Mouse (Mus musculus) gastrocnemius, postnatal 10 days (tissue): ENCODE data around the gene Lrrc61. TPM values are rescaled to one million over a fixed set of nuclear protein-coding genes. Genes with fewer than 3 reads are reported as not detected.
A peak's percentile ranks its signal among the peaks of the same experiment; 100 is the strongest.

Source experiments
- DNase-seq: peaks from one replicate; pipeline ENCODE4 v3.0.0; 2021; ENCODE audit warnings: mixed read lengths
- total RNA-seq, 2 experiments: library from RNA; stranded (reverse); gene quantifications; 2 replicates each; pipeline ENCODE4 v1.2.3; 2021

The Lrrc61 gene
- total RNA-seq, 2 experiments from 2014 or later, result 11.9 to 14.1 TPM

- DNase-seq, result no peak
Measured at GRCm38 (mm10) chr6:48546858-48547257, 7.7 kb upstream of the Lrrc61 start.

- no peak for DNase-seq
Measured at GRCm38 (mm10) chr6:48548314-48548713, 6.3 kb upstream of the Lrrc61 start.

GRCm38 (mm10) chr6:48552918-48553317, 1.7 kb upstream of the Lrrc61 start:
- DNase-seq, result no peak

GRCm38 (mm10) chr6:48553819-48554218, 777 bp upstream of the Lrrc61 start:
- no peak for DNase-seq

DNA sequence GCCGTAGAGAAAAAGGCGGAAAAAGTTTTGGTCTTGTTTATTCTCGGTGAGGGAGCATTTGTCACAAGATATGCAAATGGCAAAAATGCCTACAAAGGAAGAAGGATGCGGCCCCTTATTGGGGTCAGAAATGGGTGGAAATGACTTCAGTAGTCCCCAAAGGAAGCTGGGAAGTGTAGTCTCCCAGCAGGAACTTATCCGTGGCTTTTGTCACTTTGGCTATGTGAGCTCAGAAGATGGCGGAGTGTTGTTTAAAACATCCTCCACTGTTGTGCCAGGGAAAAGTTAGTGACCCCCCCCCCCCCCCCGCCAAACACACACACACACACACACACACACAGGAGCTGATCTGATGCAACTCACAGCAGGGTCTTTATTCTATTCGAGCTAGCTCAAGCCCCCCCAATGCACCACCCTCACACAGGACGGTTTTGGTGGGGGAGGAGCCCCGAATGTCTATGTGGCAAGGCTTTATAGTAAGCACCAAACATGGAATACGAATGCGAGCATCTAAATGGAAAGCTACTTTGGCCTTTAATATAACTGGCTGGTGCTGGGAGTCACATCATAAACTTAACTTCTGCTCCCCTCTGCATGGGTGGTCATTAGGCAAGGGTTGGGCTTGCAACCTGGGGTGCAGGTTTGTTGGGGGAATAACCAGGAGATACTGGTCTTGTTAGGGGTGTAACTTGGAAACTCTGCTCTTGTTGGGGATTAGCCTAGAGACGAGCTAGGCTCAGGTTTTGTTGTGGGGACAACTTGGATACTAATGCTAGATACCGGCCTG, 701 bp downstream of the Lrrc61 start:
- DNase-seq, result no peak

GRCm38 (mm10) chr6:48555956-48556355, 1.4 kb downstream of the Lrrc61 start:
- no peak for DNase-seq

DNA sequence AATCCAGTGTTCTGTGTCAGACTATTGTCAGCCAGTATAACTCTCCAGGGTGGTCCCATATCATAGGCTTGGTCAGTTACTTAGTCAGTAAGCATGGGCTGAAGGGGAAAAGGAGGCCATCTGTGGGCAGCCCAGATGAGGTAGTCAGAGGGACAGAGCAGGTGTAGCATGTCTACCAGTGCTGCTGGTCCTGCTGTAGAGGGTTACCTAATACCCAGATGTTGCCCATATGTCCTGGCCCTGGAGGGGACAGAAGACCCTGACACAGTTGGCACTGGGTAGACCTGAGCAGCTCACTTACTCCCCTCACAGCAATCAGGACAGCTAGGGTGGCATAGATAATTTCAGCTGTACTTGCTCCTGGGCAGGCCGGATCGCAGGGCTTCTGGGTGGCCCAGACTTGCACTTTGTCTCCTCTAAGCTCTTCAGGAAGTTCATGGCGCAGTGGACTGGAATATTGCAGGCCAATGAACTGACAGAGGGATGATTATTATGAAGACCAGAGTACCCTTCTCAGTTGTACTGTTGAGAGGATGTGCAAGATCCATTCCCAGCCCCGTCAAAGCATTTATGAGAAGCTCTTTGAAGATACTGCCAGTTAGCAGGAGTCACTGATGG, 11.2 kb downstream of the Lrrc61 start:
- no peak for DNase-seq

DNA sequence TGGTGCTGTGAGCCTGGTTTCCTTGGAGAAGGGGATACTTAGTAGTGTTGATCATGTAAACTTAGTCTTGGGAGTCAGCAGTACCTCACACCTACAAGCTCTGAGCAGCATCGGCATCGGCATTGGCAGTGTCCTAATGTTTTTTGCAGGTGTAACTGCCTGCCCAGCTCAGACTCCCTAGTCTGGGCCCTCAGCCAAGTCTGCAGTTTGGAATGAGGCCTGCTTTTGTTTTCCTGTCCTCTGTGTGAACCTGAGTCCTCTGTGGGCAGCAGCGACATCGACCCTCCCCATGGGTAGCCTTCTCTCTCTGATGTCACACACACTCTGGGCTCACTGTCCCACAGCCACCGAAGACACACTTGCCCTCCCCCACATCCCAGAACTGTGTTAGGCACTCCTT, 11.7 kb downstream of the Lrrc61 start:
- DNase-seq, result peak; percentile 59

DNA sequence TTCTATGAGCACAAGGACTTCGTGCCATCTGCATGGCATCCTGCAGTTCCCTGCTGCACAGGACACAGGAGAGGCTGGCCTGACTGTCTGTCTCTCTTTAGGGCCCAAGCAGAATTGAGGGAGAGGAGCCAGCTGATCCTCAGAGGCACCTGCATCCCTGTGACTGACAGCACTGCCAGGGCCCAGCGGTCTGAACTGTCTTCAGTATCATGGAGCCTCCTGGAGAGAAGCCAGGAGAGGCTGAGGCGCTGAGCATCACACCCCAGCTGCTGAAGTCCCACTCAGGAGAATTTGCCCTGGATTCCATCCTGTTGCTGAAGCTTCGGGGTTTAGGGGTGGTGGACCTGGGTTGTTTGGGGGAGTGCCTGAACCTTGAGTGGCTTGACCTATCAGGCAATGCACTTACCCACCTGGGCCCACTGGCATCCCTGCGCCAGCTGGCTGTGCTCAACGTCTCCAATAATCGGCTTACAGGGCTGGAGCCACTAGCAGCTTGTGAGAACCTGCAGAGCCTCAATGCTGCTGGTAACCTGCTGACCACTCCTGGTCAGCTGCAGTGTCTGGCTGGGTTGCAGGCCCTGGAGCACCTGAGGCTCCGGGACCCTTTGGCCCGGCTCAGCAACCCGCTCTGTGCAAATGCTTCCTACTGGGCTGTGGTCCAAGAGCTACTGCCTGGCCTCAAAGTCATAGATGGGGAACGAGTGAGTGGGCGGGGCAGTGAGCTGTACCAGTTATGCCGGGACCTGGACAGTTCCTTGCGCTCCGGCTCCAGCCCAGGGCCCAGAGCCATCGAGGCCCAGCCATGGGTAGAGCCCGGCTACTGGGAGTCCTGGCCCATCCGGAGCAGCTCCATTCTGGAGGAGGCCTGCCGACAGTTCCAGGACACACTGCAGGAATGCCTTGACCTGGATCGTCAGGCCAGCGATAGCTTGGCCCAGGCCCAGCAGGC, 13.7 kb downstream of the Lrrc61 start:
- DNase-seq, result peak; percentile 53

- DNase-seq, result no peak
Measured at GRCm38 (mm10) chr6:48569065-48569807, 14.6 kb downstream of the Lrrc61 start.

DNA sequence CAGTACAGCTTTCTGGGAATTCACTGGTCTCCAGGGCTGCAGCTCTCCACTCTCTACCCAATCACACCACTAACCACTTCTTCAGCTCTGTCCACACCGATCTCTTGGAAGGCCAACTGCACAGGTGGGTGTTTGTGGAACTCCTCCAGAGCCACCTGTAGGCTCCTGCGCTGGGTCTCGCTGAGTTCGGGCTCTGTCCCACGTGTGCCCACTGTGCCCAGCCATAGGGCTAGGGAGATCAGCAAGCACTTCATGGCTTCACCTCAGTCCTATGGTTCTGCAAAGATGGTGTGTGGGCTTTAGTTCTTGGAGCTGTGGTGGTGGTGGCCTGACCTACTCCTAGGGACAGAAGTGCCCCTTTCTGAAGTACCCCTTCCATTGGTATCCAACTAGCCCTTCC, 17.4 kb downstream of the Lrrc61 start:
- DNase-seq, result no peak

DNA sequence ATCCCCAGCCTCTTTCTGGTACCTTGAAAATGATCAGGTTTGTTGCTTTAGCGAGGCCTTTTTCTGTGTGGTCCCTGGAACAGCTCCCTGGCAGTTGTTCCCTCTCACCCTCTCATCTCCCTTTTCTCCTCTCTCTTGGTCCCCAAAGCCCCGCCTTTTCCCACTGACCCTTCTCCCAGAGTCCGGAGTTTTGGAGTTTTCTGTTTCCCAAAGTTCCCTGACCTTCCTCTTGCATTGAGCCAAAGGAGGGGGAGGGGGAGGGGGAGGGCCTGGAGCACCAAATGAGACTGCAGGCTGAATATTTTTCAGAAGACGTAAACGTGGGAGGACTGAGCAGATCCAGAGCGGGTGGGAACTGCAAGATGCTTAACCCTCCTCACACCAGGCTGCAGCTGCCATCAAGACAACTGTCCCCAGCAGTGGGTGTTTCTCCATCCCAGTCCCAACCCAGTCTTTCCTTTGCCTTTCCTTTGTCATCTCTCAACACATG, 18.0 kb downstream of the Lrrc61 start, which contains the start of gene Rarres2:
TSS of gene Rarres2 (minus strand) at position 218 of the 490 bp plus-strand sequence.
- peak; percentile 30 for DNase-seq

DNA sequence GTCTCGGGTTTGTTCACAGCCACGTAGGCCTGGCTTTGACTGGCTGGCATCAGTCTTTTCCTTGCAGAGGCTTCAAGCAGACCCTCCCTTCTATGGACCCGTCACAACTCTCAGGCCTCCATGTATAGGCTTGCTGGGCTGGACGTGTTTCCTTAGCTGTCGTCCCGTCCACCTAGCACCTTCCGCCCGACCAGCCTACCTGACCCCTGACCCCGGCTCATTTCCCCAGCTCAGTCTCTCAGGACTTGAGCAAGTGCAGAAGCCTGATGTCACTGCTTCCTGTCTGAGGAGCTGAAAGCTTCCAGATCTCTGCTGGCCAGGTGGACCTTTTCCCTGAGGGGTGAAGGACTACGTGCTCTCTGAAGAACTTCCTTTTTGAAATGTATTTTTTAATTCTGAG, 18.7 kb downstream of the Lrrc61 start:
- DNase-seq, result no peak

DNA sequence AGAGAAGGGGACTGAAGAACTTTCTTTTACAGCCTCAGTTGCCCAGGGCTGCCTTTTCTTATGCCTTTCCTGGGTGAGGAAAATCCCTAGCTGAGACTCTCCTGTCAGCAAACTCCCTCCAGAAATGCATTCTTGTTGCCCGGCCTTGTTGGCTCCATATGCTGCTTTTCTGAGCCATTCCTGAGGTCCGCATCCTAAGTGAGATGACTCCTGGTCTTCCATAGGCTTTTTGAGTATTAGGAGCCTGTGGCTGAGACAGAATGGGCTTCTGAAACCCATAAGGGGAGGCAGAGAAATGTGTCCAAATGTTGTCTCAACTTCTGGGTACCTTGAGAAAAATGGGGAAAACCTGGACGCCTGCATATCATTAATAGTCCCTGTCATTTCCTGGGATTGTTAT, 19.4 kb downstream of the Lrrc61 start:
- no peak for DNase-seq

- DNase-seq, result no peak
Measured at GRCm38 (mm10) chr6:48578736-48579135, 24.1 kb downstream of the Lrrc61 start.

DNA sequence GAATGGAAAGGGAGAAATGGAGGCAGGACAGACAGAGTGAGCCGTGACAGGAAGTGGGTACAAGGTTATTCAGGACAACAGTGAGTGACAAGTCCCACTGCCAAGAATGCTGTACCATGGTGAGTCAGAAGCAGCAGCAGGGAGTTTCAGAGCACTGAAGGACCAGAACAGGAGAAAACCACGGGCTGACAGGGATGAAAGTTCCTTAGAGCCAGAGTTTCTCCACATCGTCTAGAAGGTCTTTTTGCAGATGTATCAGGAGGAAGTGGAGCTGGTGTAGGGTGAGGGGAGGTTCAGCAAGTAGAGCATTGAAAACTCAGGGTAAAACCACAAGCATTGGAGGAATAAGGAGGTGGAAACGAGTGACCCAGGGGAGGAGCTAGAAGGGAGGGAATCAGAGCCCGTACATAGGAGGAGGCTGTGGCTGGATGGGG, 24.6 kb downstream of the Lrrc61 start:
- DNase-seq, result no peak

DNA sequence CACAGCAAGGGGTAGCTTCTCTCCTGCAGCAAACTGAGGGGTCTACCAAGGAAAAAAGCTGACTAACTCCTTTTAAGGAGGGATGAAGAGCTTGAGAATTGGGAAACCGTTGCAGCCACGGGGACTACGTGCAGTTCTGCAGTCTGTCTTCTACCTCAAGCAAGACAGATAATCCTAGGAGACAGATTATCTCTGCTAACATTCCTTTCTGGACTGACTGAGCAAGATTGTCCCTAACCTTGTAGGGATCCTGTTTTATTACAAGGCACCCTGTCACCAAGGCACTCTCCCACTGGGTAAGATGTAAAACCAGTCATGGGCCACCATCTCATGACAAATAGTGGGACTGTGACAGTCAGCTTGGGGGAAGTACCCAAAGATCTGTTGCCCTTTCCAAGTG, 26.7 kb downstream of the Lrrc61 start:
- DNase-seq, result no peak

- no peak for DNase-seq
Measured at GRCm38 (mm10) chr6:48582037-48582436, 27.4 kb downstream of the Lrrc61 start.

DNA sequence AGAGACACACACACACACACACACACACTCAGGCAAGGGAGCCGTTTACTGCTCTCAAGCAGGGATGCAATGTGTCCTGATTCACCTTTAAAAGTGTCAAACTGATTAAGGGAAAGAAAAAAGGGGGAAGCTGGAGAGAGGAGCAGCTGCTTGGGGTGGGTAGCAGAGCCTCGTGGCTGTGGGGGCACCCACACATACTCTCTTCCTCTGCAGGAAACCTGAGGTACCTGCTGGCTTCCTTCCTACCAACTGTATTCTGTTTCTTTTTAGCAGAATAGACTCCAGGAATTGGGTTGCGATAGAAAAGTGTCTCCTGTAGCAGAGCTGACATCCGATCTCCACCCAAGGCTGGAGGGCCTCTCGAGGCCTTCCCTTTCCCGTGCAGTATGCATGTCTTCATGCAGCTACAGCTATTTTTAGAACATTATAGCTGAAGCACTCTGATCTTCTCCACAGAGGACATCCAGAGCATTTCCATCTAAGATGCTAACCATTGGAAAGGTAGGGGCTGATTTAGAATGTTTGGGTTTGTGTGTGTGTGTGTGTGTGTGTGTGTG, 34.7 kb downstream of the Lrrc61 start, which contains the start of gene Gm45021:
TSS of gene Gm45021 (plus strand) at position 417 of the 557 bp plus-strand sequence.
- DNase-seq, result no peak

- no peak for DNase-seq
Measured at GRCm38 (mm10) chr6:48591221-48591845, 36.7 kb downstream of the Lrrc61 start.

DNA sequence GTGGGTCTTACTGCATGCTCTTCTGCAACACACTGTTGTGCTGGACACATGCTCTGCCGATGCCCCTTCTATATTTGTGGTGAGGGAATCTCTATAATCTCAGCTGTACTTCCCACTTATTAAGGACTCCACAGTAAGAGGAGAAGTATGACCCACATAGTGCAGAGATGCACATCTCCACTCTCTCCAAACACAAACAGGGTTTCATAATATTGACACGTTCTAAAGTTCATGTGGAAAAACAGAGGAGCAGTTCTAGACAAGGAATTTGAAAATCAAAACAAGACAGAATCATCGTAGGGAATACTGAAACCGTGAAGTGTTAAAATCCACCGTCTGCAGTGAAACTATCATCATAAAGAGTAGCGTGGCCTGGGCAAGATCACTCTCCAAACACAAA, 37.3 kb downstream of the Lrrc61 start:
- no peak for DNase-seq
